Mouse (Mus musculus) lung, embryonic 15.5 days (tissue): ENCODE data around the gene Fancg. TPM values are rescaled to one million over a fixed set of nuclear protein-coding genes. Genes with fewer than 3 reads are reported as not detected.

Source experiments
- ATAC-seq: fragments of 200-750 bp; cut with Nextera tagmentation; 2 replicates; pipeline ENCODE4 v1.8.0; 2017; ENCODE audit warnings: moderate number of reproducible peaks, borderline replicate concordance; ENCODE audit not compliant: low FRiP score, low TSS enrichment; ENCODE audit errors: extremely low read depth
- H3K27ac ChIP-seq: fragments of 300-500 bp; sonication (generic); 2 replicates; pipeline ENCODE4 v1.5.1; 2015; ENCODE audit warnings: moderate library complexity, mild to moderate bottlenecking, inconsistent platforms
- H3K27me3 ChIP-seq: fragments of 300-500 bp; sonication (generic); 2 replicates; pipeline ENCODE4 v1.6.1; 2015; ENCODE audit warnings: inconsistent platforms
- H3K36me3 ChIP-seq: fragments of 300-500 bp; sonication (generic); 2 replicates; pipeline ENCODE4 v1.6.1; 2015; ENCODE audit warnings: inconsistent platforms
- H3K4me1 ChIP-seq: fragments of 300-500 bp; sonication (generic); 2 replicates; pipeline ENCODE4 v1.6.1; 2015; ENCODE audit warnings: inconsistent platforms
- H3K4me2 ChIP-seq: fragments of 300-500 bp; sonication (generic); 2 replicates; pipeline ENCODE4 v1.6.1; 2015; ENCODE audit warnings: inconsistent platforms, mild to moderate bottlenecking, moderate library complexity
- H3K4me3 ChIP-seq: fragments of 300-500 bp; sonication (generic); 2 replicates; pipeline ENCODE4 v1.5.1; 2015; ENCODE audit warnings: mild to moderate bottlenecking, inconsistent platforms
- H3K9ac ChIP-seq: fragments of 300-500 bp; sonication (generic); 2 replicates; pipeline ENCODE4 v1.6.1; 2015; ENCODE audit warnings: inconsistent platforms
- H3K9me3 ChIP-seq: fragments of 300-500 bp; sonication (generic); 2 replicates; pipeline ENCODE4 v1.6.1; 2016; ENCODE audit warnings: inconsistent platforms
- WGBS: fragments of 180-500 bp; shearing (Covaris S2); methylation state at CpG from one replicate; pipeline ENCODE4 v1.1.7; 2015; 5-methylcytosine and 5-hydroxymethylcytosine counted together
- polyA plus RNA-seq: library from polyadenylated mRNA; unstranded; fragments of >200 nt; fragmentation: Nextera tagmentation; extraction: Ambion mirVana; gene quantifications from 2 replicates; pipeline ENCODE4 v1.2.1, GENCODE M21; 2015

The Fancg gene
- polyA plus RNA-seq, 1 experiment from 2014 or later: 20.9 TPM

DNA sequence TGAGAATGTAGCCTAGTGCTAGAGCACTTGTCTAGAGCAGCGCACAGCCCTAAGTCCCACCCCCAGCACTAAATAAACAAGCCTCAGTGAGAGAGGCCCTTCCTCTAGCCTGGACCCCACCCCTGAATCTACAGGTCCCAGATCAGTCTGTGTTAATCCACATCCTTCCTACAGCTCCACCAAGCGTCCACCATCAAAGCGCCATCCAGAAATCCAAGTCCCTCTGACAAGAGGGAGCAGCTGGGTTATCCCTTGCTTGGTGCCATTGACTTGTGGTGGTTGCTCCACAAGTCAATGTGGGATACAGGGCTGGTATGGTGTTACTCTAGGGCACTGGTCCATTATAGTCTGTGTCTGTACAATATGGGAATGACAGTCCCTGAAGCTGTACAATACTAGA, 55.1 kb downstream of the Fancg start:
- H3K9ac ChIP-seq: no peak overlapping the region
- H3K4me2 ChIP-seq: no peak overlapping the region
- H3K27ac ChIP-seq: no peak overlapping the region
- WGBS: 86% methylated on average over 3 of the region's 3 CpGs
- peaks cover 14% of the 10 kb centered on the region for H3K36me3 ChIP-seq
- no peaks in the 10 kb centered on the region for H3K9me3 ChIP-seq
- ATAC-seq: no peak
- peaks cover 18% of the 10 kb centered on the region for H3K4me1 ChIP-seq
- H3K4me3 ChIP-seq: no peak overlapping the region
- H3K27me3 ChIP-seq: no peaks in the 10 kb centered on the region

DNA sequence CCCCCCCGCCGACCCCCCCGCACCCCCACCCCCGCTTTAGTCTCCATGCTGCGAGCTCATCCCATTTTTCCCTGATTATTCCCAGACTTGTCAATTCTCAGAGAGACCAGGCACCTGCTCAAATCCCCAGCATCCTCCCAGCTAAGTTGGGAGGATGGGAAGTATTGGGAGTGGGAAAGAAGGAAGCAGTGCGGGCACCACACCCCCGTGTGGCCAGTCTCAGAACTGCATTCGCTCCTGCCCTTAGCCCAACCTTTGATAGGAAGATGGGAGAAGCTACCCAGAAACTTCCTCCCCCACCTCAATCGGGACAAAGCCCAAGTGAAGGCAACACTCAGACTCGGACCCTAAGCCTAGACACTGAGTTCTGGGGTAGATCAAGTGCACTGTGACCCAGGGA, 56.0 kb downstream of the Fancg start:
- Histone ChIP-seq H3K9me3 (no peaks in the 10 kb centered on the region), H3K9ac (no peak overlapping the region), H3K4me2 (no peak overlapping the region), H3K27ac (no peak overlapping the region), H3K4me3 (no peak overlapping the region), H3K36me3 (peaks cover 14% of the 10 kb centered on the region), H3K27me3 (no peaks in the 10 kb centered on the region), H3K4me1 (peaks cover 19% of the 10 kb centered on the region)
- 9% methylated on average over 10 of the region's 10 CpGs for WGBS
- ATAC-seq: no peak

DNA sequence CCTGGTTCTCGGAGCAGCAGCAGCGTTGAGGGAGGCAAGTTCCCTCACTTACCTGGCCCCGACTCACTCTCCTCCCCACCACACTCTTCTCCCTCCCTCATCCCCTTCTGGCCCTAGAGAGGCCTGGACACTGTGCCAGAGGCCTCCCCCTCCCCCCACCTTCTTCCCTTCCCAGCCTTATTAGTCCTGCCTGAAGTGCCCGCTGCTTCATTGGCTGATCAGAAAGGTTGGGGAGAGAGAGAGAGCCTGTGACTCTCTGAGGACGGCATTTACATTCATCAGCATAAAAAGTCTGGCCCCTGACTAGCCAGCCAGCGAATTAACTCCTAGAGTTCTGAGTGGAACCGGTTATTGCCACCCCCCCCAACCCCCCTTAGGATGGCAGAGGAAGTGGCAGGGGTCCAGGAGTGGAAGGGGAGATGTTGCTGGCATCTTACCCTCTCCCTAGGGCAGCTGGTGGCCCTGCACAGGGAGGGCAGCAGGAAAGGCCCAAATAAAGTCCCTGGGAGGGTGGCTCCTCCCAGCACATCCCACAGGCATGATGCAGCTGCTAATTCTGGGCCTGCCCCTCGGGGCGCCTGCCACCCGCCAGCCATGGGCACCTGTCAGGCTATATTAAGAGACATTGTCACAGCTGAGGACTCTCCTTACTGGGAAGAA, 56.7 kb downstream of the Fancg start:
- H3K9ac ChIP-seq: no peak overlapping the region
- H3K36me3 ChIP-seq: peaks cover 14% of the 10 kb centered on the region
- no peak overlapping the region for H3K4me3 ChIP-seq
- 36% methylated on average over 10 of the region's 10 CpGs for WGBS
- ATAC-seq: no peak
- no peaks in the 10 kb centered on the region for H3K9me3 ChIP-seq
- H3K4me2 ChIP-seq: no peak overlapping the region
- peaks cover 23% of the 10 kb centered on the region for H3K4me1 ChIP-seq
- H3K27ac ChIP-seq: no peak overlapping the region
- H3K27me3 ChIP-seq: no peaks in the 10 kb centered on the region

DNA sequence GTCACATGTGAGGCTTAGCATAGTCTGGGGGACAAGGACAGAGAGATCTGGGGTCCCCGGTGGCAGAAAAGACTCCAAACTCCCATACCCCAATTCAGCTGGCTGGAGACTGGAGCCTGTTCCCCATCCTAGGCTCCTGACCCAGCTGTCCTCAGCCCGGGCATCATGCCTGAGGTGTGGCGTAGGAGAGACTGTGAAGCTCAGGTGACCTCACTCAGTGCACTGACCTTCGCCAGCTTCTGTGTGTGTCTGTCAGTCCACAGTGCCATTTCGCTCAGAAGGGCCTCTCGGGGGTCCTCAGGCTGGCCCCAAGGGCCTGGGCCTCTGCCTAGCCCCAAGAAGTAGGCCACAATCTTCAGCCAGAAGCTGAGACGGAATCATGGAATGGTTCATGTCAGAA, 57.7 kb downstream of the Fancg start:
- H3K27me3 ChIP-seq: peaks cover 9% of the 10 kb centered on the region
- H3K36me3 ChIP-seq: peaks cover 11% of the 10 kb centered on the region
- H3K4me1 ChIP-seq: peaks cover 23% of the 10 kb centered on the region
- no peak overlapping the region for H3K4me3 ChIP-seq
- ATAC-seq: no peak
- H3K9ac ChIP-seq: no peak overlapping the region
- 80% methylated on average over 7 of the region's 7 CpGs for WGBS
- no peak overlapping the region for H3K27ac ChIP-seq
- H3K4me2 ChIP-seq: no peak overlapping the region
- H3K9me3 ChIP-seq: no peaks in the 10 kb centered on the region

Other genes with a start within 250 kb of the Fancg start
- gene Ccl21a, start 236.5 kb downstream of the Fancg start, polyA plus RNA-seq: 72.9 and 77.9 TPM in 2 replicates
- 0.08 TPM in 1 of 2 replicates, not detected in the other for gene Fam205a1, start 156.6 kb downstream of the Fancg start, polyA plus RNA-seq
- 0.06 TPM in 1 of 2 replicates, not detected in the other for gene Gm12394, start 153.7 kb downstream of the Fancg start, polyA plus RNA-seq
- gene Fam205c, start 136.3 kb downstream of the Fancg start, polyA plus RNA-seq: 0.30 TPM in 1 of 2 replicates, not detected in the other
- 0.26 and 0.62 TPM in 2 replicates for gene Phf24, start 93.8 kb downstream of the Fancg start, polyA plus RNA-seq
- 7.6 and 8.9 TPM in 2 replicates for gene Dnajb5, start 60.7 kb downstream of the Fancg start, polyA plus RNA-seq
- 0.39 and 0.56 TPM in 2 replicates for gene 1700022I11Rik, start 40.9 kb downstream of the Fancg start, polyA plus RNA-seq
- 543 and 557 TPM in 2 replicates for gene Vcp, start 10.0 kb downstream of the Fancg start, polyA plus RNA-seq
- 19.0 and 22.1 TPM in 2 replicates for gene Pigo, start 15.3 kb upstream of the Fancg start, polyA plus RNA-seq
- 321 and 331 TPM in 2 replicates for gene Stoml2, start 21.2 kb upstream of the Fancg start, polyA plus RNA-seq
- 10.6 and 11.2 TPM in 2 replicates for gene Fam214b, start 35.7 kb upstream of the Fancg start, polyA plus RNA-seq
- gene Unc13b, start 48.4 kb upstream of the Fancg start, polyA plus RNA-seq: 5.5 and 7.3 TPM in 2 replicates